Mouse (Mus musculus) kidney, embryonic 14.5 days (tissue): ENCODE results near the gene Nmrk1. TPM values are rescaled to one million over a fixed set of nuclear protein-coding genes. Genes with fewer than 3 reads are reported as not detected.
"Not testable (repeated sequence)": the region's sequence is repeated elsewhere in the genome, so short reads cannot be mapped to it uniquely, and the experiment has no call there.

Experiments used
- ATAC-seq: fragments of 200-750 bp; cut with Nextera tagmentation; 2 replicates; pipeline ENCODE4 v1.8.0; 2017; ENCODE audit warnings: moderate number of reproducible peaks, mild to moderate bottlenecking, moderate TSS enrichment, moderate library complexity; ENCODE audit not compliant: low FRiP score, low TSS enrichment
- H3K27ac ChIP-seq: fragments of 300-500 bp; sonication (generic); 2 replicates; pipeline ENCODE4 v1.5.1; 2014; ENCODE audit warnings: low read depth, mild to moderate bottlenecking, low read length, moderate library complexity, mixed read lengths
- H3K27me3 ChIP-seq: fragments of 300-500 bp; sonication (generic); 2 replicates; pipeline ENCODE4 v1.6.1; 2014; ENCODE audit warnings: mild to moderate bottlenecking, low read length; ENCODE audit not compliant: control insufficient read depth, insufficient read depth
- H3K36me3 ChIP-seq: fragments of 300-500 bp; sonication (generic); 2 replicates; pipeline ENCODE4 v1.6.1; 2014; ENCODE audit warnings: low read length, mixed read lengths; ENCODE audit not compliant: control insufficient read depth, insufficient read depth
- H3K4me1 ChIP-seq: fragments of 300-500 bp; sonication (generic); 2 replicates; pipeline ENCODE4 v1.6.1; 2014; ENCODE audit warnings: low read length, mixed read lengths; ENCODE audit not compliant: control insufficient read depth, insufficient read depth
- H3K4me2 ChIP-seq: fragments of 300-500 bp; sonication (generic); replicated peaks from 2 replicates; pipeline ENCODE4 v1.6.1; 2014; ENCODE audit warnings: low read depth, mild to moderate bottlenecking, low read length
- H3K4me3 ChIP-seq: fragments of 300-500 bp; sonication (generic); 2 replicates; pipeline ENCODE4 v1.5.1; 2014; ENCODE audit warnings: mild to moderate bottlenecking, low read length
- H3K9ac ChIP-seq: fragments of 300-500 bp; sonication (generic); 2 replicates; pipeline ENCODE4 v1.6.1; 2014; ENCODE audit warnings: low read depth, mild to moderate bottlenecking, low read length, moderate library complexity
- H3K9me3 ChIP-seq: fragments of 300-500 bp; sonication (generic); 2 replicates; pipeline ENCODE4 v1.6.1; 2016; ENCODE audit warnings: low read length; ENCODE audit not compliant: control insufficient read depth
- WGBS: fragments of 180-500 bp; shearing (Covaris S2); extraction: QIAGEN DNeasy Blood & Tissue Kit; methylation state at CpG from one replicate; pipeline ENCODE4 v1.1.7; 2014; 5-methylcytosine and 5-hydroxymethylcytosine counted together
- polyA plus RNA-seq: library from polyadenylated mRNA; unstranded; fragments of >200 nt; fragmentation: Nextera tagmentation; extraction: Ambion mirVana; gene quantifications from 2 replicates; pipeline ENCODE4 v1.2.1, GENCODE M21; 2014

The Nmrk1 gene
- 17.8 and 18.5 TPM in 2 replicates for polyA plus RNA-seq

DNA sequence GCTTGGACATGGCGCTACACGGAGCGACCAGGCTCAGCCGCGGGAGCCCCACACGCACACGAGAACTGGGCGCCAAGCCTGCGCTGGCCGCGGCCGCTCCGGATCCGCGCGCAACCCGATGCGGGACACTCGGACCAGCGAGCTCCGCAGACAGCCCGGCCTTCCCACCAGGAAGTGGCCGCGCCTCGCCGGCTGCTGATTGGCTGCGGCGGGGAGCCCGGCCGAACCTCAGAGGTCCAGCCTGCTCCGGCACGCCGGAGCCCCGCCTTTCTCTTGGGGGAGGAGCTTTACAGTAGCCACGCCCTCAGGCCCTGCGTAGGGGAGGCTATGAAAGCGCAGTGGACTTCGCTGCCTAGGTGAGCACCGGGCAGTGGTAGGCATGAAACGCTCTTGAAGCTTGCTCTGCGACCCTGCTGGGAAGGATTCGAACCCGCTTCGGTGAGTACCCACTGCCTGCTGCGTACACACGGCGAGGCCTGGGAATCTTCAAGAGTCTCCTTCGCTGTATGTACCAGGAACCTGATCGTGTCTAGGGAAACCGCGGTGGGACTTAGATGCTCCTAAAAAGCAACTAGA lies at the start of gene Nmrk1, which contains the start of gene Ostf1:
Gene Nmrk1 (plus strand): TSS at position 307 of the 576 bp plus-strand sequence.
Gene Ostf1 (minus strand): TSS at position 180 of the 576 bp plus-strand sequence.
- no peaks in the 10 kb centered on the region for H3K36me3 ChIP-seq
- WGBS: under 1% methylated on average over 51 of the region's 51 CpGs
- H3K9ac ChIP-seq: peak within 1 kb of the TSS; percentile 78
- H3K9me3 ChIP-seq: no peaks in the 10 kb centered on the region
- no peaks in the 10 kb centered on the region for H3K27me3 ChIP-seq
- peak within 1 kb of the TSS; percentile 75 for H3K4me3 ChIP-seq
- peak within 1 kb of the TSS; percentile 70 for H3K4me2 ChIP-seq
- peak within 1 kb of the TSS; percentile 76 for H3K27ac ChIP-seq
- peak; percentile 98 for ATAC-seq
- peaks cover 10% of the 10 kb centered on the region; the same call in 1 of the 2 replicates for H3K4me1 ChIP-seq

DNA sequence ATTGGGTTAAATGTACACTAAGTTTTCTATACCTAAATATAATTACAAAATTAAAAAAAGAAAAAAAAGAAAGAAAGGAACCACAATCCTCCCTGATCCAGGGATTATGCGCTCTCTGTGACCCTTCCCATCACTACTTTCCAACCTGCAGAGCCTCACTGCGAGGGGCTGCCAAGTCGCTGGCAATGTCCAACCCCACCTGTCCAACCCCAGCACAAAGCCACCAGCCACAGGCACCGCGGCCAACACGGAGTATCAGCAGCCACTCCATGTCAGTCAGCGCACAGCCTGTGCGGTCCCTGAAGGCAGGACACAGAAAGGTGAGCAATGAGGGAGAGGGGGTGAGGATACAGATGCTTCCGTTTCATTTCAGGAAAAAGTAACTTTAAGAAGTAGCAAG lies 49.5 kb upstream of the Nmrk1 start:
- 92% methylated on average over 9 of the region's 9 CpGs for WGBS
- no peaks in the 10 kb centered on the region; the same call in 1 of the 2 replicates for H3K36me3 ChIP-seq
- no peaks in the 10 kb centered on the region for H3K27me3 ChIP-seq
- H3K4me2 ChIP-seq: no peak overlapping the region
- ATAC-seq: no peak
- H3K4me1 ChIP-seq: peaks cover 19% of the 10 kb centered on the region; the same call in 1 of the 2 replicates
- H3K9ac ChIP-seq: no peak overlapping the region
- no peak overlapping the region for H3K4me3 ChIP-seq
- no peaks in the 10 kb centered on the region for H3K9me3 ChIP-seq
- H3K27ac ChIP-seq: no peak overlapping the region

DNA sequence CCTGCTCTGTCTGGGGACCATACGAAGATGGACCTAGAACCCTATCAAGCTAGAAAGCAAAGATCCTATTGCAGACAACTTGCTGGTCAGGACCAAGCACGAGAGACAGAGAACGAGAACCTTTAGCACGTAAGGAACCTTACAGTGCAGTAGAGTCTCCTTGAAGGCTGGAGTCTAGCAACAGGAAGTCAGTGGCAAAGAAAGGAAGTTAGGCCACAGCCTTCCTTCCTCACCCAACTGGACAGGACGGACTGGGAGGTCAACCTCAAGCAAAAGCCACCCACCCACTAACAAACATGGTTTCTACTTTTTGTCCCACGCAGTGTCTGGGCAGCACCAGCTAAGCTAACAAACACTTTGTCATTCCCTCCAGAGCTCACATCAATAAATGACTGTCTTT lies 48.9 kb upstream of the Nmrk1 start:
- ATAC-seq: no peak
- H3K4me3 ChIP-seq: no peak overlapping the region
- H3K9me3 ChIP-seq: no peaks in the 10 kb centered on the region
- H3K36me3 ChIP-seq: no peaks in the 10 kb centered on the region; the same call in 1 of the 2 replicates
- WGBS: 89% methylated on average over 6 of the region's 6 CpGs
- H3K27me3 ChIP-seq: no peaks in the 10 kb centered on the region
- peaks cover 12% of the 10 kb centered on the region; the same call in 1 of the 2 replicates for H3K4me1 ChIP-seq
- no peak overlapping the region for H3K27ac ChIP-seq
- no peak overlapping the region for H3K4me2 ChIP-seq
- no peak overlapping the region for H3K9ac ChIP-seq

- no peaks in the 10 kb centered on the region for H3K27me3 ChIP-seq
- peaks cover 5% of the 10 kb centered on the region; the same call in 1 of the 2 replicates for H3K4me1 ChIP-seq
- no peak for ATAC-seq
- no peak overlapping the region for H3K27ac ChIP-seq
- no peak overlapping the region for H3K9ac ChIP-seq
- no peak overlapping the region for H3K4me2 ChIP-seq
- no peaks in the 10 kb centered on the region; the same call in 1 of the 2 replicates for H3K36me3 ChIP-seq
- H3K4me3 ChIP-seq: no peak overlapping the region
- 97% methylated on average over 4 of the region's 4 CpGs for WGBS
- no peaks in the 10 kb centered on the region for H3K9me3 ChIP-seq
Measured at GRCm38 (mm10) chr19:18583706-18584105, 48.0 kb upstream of the Nmrk1 start.

GRCm38 (mm10) chr19:18584621-18585020 lies 47.1 kb upstream of the Nmrk1 start:
- H3K9me3 ChIP-seq: no peaks in the 10 kb centered on the region
- H3K9ac ChIP-seq: no peak overlapping the region
- no peak for ATAC-seq
- no peak overlapping the region for H3K4me3 ChIP-seq
- H3K4me1 ChIP-seq: no peaks in the 10 kb centered on the region
- peaks cover 4% of the 10 kb centered on the region; the same call in 1 of the 2 replicates for H3K36me3 ChIP-seq
- no peaks in the 10 kb centered on the region for H3K27me3 ChIP-seq
- no peak overlapping the region for H3K4me2 ChIP-seq
- 94% methylated on average over 7 of the region's 7 CpGs for WGBS
- H3K27ac ChIP-seq: no peak overlapping the region

DNA sequence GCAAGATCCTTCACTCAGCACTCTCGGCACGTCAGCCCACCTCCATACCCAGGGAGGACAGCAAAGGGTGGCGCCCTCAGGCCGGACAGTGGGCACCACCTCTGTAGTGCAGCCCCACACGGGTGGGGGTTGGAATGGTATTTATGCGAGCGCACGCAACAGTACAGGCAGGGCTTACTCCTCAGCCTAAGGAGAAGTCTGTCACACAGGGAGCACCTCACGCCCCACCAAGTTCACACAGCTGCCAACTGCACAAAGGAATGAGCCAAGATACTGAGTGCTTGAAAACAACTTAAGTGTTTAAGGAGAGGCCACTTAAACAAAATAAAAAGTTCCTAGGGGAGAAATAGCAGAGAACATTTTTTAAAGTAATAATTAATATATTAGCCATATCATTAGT lies 44.6 kb upstream of the Nmrk1 start:
- H3K27ac ChIP-seq: no peak overlapping the region
- no peak overlapping the region for H3K4me2 ChIP-seq
- H3K36me3 ChIP-seq: peaks cover 4% of the 10 kb centered on the region; the same call in 1 of the 2 replicates
- 78% methylated on average over 9 of the region's 9 CpGs for WGBS
- peak; percentile 53; the same call in 1 of the 2 replicates for ATAC-seq
- peaks cover 6% of the 10 kb centered on the region; the same call in 1 of the 2 replicates for H3K4me1 ChIP-seq
- no peak overlapping the region for H3K9ac ChIP-seq
- H3K9me3 ChIP-seq: no peaks in the 10 kb centered on the region
- H3K27me3 ChIP-seq: no peaks in the 10 kb centered on the region
- no peak overlapping the region for H3K4me3 ChIP-seq

GRCm38 (mm10) chr19:18588243-18588642 lies 43.5 kb upstream of the Nmrk1 start:
- H3K9ac ChIP-seq: no peak overlapping the region
- no peak overlapping the region for H3K27ac ChIP-seq
- no peak for ATAC-seq
- peaks cover 12% of the 10 kb centered on the region; the same call in 1 of the 2 replicates for H3K4me1 ChIP-seq
- no peaks in the 10 kb centered on the region for H3K27me3 ChIP-seq
- H3K4me2 ChIP-seq: no peak overlapping the region
- no peaks in the 10 kb centered on the region for H3K9me3 ChIP-seq
- WGBS: 95% methylated on average over 1 of the region's 1 CpGs
- H3K36me3 ChIP-seq: peaks cover 4% of the 10 kb centered on the region; the same call in 1 of the 2 replicates
- H3K4me3 ChIP-seq: no peak overlapping the region

- not testable (repeated sequence) for H3K27ac ChIP-seq, H3K4me3 ChIP-seq, H3K9ac ChIP-seq, ATAC-seq, H3K27me3 ChIP-seq, H3K36me3 ChIP-seq, H3K9me3 ChIP-seq, H3K4me2 ChIP-seq
- 94% methylated on average over 10 of the region's 10 CpGs for WGBS
- H3K4me1 ChIP-seq: peaks cover 12% of the 10 kb centered on the region; the same call in 1 of the 2 replicates
Measured at GRCm38 (mm10) chr19:18588801-18589200, 42.9 kb upstream of the Nmrk1 start.

GRCm38 (mm10) chr19:18589276-18589675 lies 42.5 kb upstream of the Nmrk1 start:
- ATAC-seq: no peak
- H3K4me2 ChIP-seq: no peak overlapping the region
- H3K9ac ChIP-seq: no peak overlapping the region
- 91% methylated on average over 8 of the region's 8 CpGs for WGBS
- no peak overlapping the region for H3K4me3 ChIP-seq
- H3K27ac ChIP-seq: no peak overlapping the region
- peaks cover 12% of the 10 kb centered on the region; the same call in 1 of the 2 replicates for H3K4me1 ChIP-seq
- H3K27me3 ChIP-seq: no peaks in the 10 kb centered on the region
- H3K36me3 ChIP-seq: peaks cover 4% of the 10 kb centered on the region; the same call in 1 of the 2 replicates
- no peaks in the 10 kb centered on the region for H3K9me3 ChIP-seq
